Mouse (Mus musculus) E14TG2a.4 (cell line): Measurements from ENCODE around the gene Chchd10.

Experiments
- CTCF ChIP-seq: conservative IDR thresholded peaks from 2 replicates; pipeline ENCODE4 v1.5.1; 2014; ENCODE audit warnings: low read length
- NANOG ChIP-seq: IDR thresholded peaks from 2 replicates; pipeline ENCODE4 v1.6.1; 2014; ENCODE audit warnings: borderline replicate concordance, low read length, mixed read lengths
- POU5F1 ChIP-seq: IDR thresholded peaks from 2 replicates; pipeline ENCODE4 v1.6.1; 2014; ENCODE audit warnings: low read length, borderline replicate concordance

DNA sequence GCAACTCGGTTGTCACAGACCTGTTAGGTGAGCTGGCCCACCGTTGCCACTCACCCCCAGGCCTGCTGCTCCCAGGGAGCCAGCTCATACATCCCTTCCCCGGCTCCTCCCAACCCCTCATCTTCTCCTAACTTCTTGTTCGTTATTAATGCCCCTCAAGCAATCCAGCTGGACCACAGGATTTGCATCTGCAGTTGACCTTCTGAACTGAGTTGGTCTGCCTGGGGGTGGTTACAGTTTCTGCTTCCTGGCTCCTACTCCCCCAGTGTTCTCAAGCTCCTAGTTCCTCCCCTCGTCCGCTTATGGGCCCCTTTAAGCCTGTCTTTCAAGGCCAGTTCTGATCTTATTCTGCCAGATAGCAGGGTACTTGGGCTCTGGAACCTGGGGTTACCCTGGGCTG is 38.3 kb upstream of the Chchd10 start:
- TF ChIP-seq CTCF = no peak
- no peak for TF ChIP-seq NANOG
- no peak for TF ChIP-seq POU5F1
